Mouse (Mus musculus) lung, embryonic 14.5 days (tissue): ENCODE results near the gene Zfand5. TPM values are rescaled to one million over a fixed set of nuclear protein-coding genes. Genes with fewer than 3 reads are reported as not detected.
"Not testable (repeated sequence)": the region's sequence is repeated elsewhere in the genome, so short reads cannot be mapped to it uniquely, and the experiment has no call there.

Experiments used
- ATAC-seq: fragments of 200-750 bp; cut with Nextera tagmentation; 2 replicates; pipeline ENCODE4 v1.8.0; 2017; ENCODE audit warnings: mild to moderate bottlenecking, moderate TSS enrichment, moderate library complexity; ENCODE audit not compliant: insufficient read depth
- DNase-seq: peaks from one replicate; pipeline ENCODE4 v3.0.0-alpha.2; 2015
- H3K27ac ChIP-seq: fragments of 300-500 bp; sonication (generic); 2 replicates; pipeline ENCODE4 v1.5.1; 2014; ENCODE audit warnings: low read depth, mild to moderate bottlenecking, moderate library complexity
- H3K27me3 ChIP-seq: fragments of 300-500 bp; sonication (generic); 2 replicates; pipeline ENCODE4 v1.6.1; 2014; ENCODE audit warnings: low read length, control low read depth; ENCODE audit not compliant: insufficient read depth
- H3K36me3 ChIP-seq: fragments of 300-500 bp; sonication (generic); 2 replicates; pipeline ENCODE4 v1.6.1; 2014; ENCODE audit warnings: control low read depth; ENCODE audit not compliant: insufficient read depth
- H3K4me1 ChIP-seq: fragments of 300-500 bp; sonication (generic); 2 replicates; pipeline ENCODE4 v1.6.1; 2014; ENCODE audit warnings: antibody characterized with exemption, control low read depth; ENCODE audit not compliant: insufficient read depth
- H3K4me2 ChIP-seq: fragments of 300-500 bp; sonication (generic); 2 replicates; pipeline ENCODE4 v1.6.1; 2014; ENCODE audit warnings: mild to moderate bottlenecking
- H3K4me3 ChIP-seq: fragments of 300-500 bp; sonication (generic); 2 replicates; pipeline ENCODE4 v1.5.1; 2014; ENCODE audit warnings: low read depth, low read length
- H3K9ac ChIP-seq: fragments of 300-500 bp; sonication (generic); 2 replicates; pipeline ENCODE4 v1.6.1; 2014
- H3K9me3 ChIP-seq: fragments of 300-500 bp; sonication (generic); 2 replicates; pipeline ENCODE4 v1.6.1; 2016; ENCODE audit warnings: low read depth, low read length, control low read depth
- CTCF ChIP-seq: IDR thresholded peaks from 2 replicates; pipeline ENCODE4 v1.5.1; 2016; ENCODE audit warnings: antibody characterized with exemption, low read depth
- WGBS: fragments of 180-500 bp; shearing (Covaris S2); extraction: QIAGEN DNeasy Blood & Tissue Kit; methylation state at CpG from one replicate; pipeline ENCODE4 v1.1.7; 2014; 5-methylcytosine and 5-hydroxymethylcytosine counted together
- polyA plus RNA-seq: library from polyadenylated mRNA; unstranded; fragments of >200 nt; fragmentation: Nextera tagmentation; extraction: Ambion mirVana; gene quantifications from 2 replicates; pipeline ENCODE4 v1.2.1, GENCODE M21; 2014

Zfand5 gene
- polyA plus RNA-seq, 1 experiment from 2014 or later = 110 TPM

GRCm38 (mm10) chr19:21286421-21287097 lies 14.5 kb downstream of the Zfand5 start:
- whole genome bisulfite sequencing = 83% methylated on average over 3 of the region's 3 CpGs
- H3K27ac ChIP-seq = no peak overlapping the region

GRCm38 (mm10) chr19:21297411-21297810 lies 25.3 kb downstream of the Zfand5 start:
- TF ChIP-seq CTCF = no peak
- H3K4me1 ChIP-seq = no peaks in the 10 kb centered on the region
- no peak overlapping the region for H3K27ac ChIP-seq
- DNase-seq (no peak), ATAC-seq (no peak)
- no peaks in the 10 kb centered on the region for H3K36me3 ChIP-seq
- WGBS = 88% methylated on average over 4 of the region's 4 CpGs
- H3K9ac ChIP-seq = no peak overlapping the region
- no peaks in the 10 kb centered on the region for H3K9me3 ChIP-seq
- H3K4me3 ChIP-seq = no peak overlapping the region
- H3K4me2 ChIP-seq = no peak overlapping the region
- no peaks in the 10 kb centered on the region for H3K27me3 ChIP-seq

More at GRCm38 (mm10) chr19:21286421-21287097, 14.5 kb downstream of the Zfand5 start:
- Histone ChIP-seq H3K9me3 (no peaks in the 10 kb centered on the region; the same call in 1 of the 2 replicates), H3K4me2 (no peak overlapping the region), H3K4me1 (no peaks in the 10 kb centered on the region), H3K36me3 (peaks cover 24% of the 10 kb centered on the region; the same call in 1 of the 2 replicates), H3K27me3 (no peaks in the 10 kb centered on the region), H3K9ac (no peak overlapping the region), H3K4me3 (no peak overlapping the region)
- ATAC-seq (no peak), DNase-seq (no peak)
- no peak for TF ChIP-seq CTCF

GRCm38 (mm10) chr19:21301787-21302186 lies 29.7 kb downstream of the Zfand5 start:
- DNase-seq = no peak
- WGBS = 25% methylated on average over 3 of the region's 3 CpGs
- Histone ChIP-seq H3K4me1 (no peaks in the 10 kb centered on the region), H3K4me3 (no peak overlapping the region), H3K4me2 (no peak overlapping the region), H3K9me3 (no peaks in the 10 kb centered on the region), H3K36me3 (no peaks in the 10 kb centered on the region), H3K27ac (no peak overlapping the region), H3K9ac (no peak overlapping the region), H3K27me3 (no peaks in the 10 kb centered on the region)
- ATAC-seq = no peak
- no peak for TF ChIP-seq CTCF

- H3K9ac ChIP-seq = no peak overlapping the region
- no peaks in the 10 kb centered on the region for H3K4me1 ChIP-seq
- no peak overlapping the region for H3K4me2 ChIP-seq
- DNase-seq (peak; percentile 46), ATAC-seq (no peak)
- no peak overlapping the region for H3K27ac ChIP-seq
- TF ChIP-seq CTCF = no peak
- no peaks in the 10 kb centered on the region for H3K9me3 ChIP-seq
- WGBS = 85% methylated on average over 3 of the region's 3 CpGs
- H3K36me3 ChIP-seq = no peaks in the 10 kb centered on the region
- H3K27me3 ChIP-seq = no peaks in the 10 kb centered on the region
- H3K4me3 ChIP-seq = no peak overlapping the region
Measured at GRCm38 (mm10) chr19:21307755-21308154, 35.7 kb downstream of the Zfand5 start.

- not testable (repeated sequence) for H3K4me1 ChIP-seq, H3K9ac ChIP-seq
- WGBS = 93% methylated on average over 5 of the region's 5 CpGs
Measured at GRCm38 (mm10) chr19:21310364-21310763, 38.3 kb downstream of the Zfand5 start.

GRCm38 (mm10) chr19:21315701-21316100 lies 43.6 kb downstream of the Zfand5 start:
- ATAC-seq (no peak), DNase-seq (no peak)
- H3K4me1 ChIP-seq = no peaks in the 10 kb centered on the region
- WGBS = 57% methylated on average over 3 of the region's 3 CpGs
- no peak overlapping the region for H3K27ac ChIP-seq
- no peak overlapping the region for H3K9ac ChIP-seq
- no peaks in the 10 kb centered on the region for H3K36me3 ChIP-seq
- no peak overlapping the region for H3K4me2 ChIP-seq
- no peaks in the 10 kb centered on the region for H3K27me3 ChIP-seq
- no peak for TF ChIP-seq CTCF
- no peaks in the 10 kb centered on the region for H3K9me3 ChIP-seq
- no peak overlapping the region for H3K4me3 ChIP-seq

More at GRCm38 (mm10) chr19:21310364-21310763, 38.3 kb downstream of the Zfand5 start:
- not testable (repeated sequence) for H3K36me3 ChIP-seq, DNase-seq, H3K27me3 ChIP-seq, H3K9me3 ChIP-seq, H3K27ac ChIP-seq, H3K4me2 ChIP-seq, H3K4me3 ChIP-seq, ATAC-seq

- WGBS = 88% methylated on average over 1 of the region's 1 CpGs
- Histone ChIP-seq H3K4me2 (no peak overlapping the region), H3K4me1 (no peaks in the 10 kb centered on the region), H3K9me3 (no peaks in the 10 kb centered on the region), H3K36me3 (no peaks in the 10 kb centered on the region), H3K27ac (no peak overlapping the region), H3K27me3 (no peaks in the 10 kb centered on the region), H3K9ac (no peak overlapping the region), H3K4me3 (no peak overlapping the region)
- ATAC-seq (no peak), DNase-seq (no peak)
- no peak for TF ChIP-seq CTCF
Measured at GRCm38 (mm10) chr19:21319618-21320017, 47.5 kb downstream of the Zfand5 start.
